Mouse (Mus musculus) frontal cortex, postnatal 25 days (tissue): Measurements from ENCODE around the gene Ralgapa2.

ENCODE experiments used
- DNase-seq, 2 experiments: peaks; one replicate each; pipeline ENCODE4 v3.0.0; 2022; ENCODE audit warnings: low spot score in 2 of 2

Ralgapa2 gene

DNA sequence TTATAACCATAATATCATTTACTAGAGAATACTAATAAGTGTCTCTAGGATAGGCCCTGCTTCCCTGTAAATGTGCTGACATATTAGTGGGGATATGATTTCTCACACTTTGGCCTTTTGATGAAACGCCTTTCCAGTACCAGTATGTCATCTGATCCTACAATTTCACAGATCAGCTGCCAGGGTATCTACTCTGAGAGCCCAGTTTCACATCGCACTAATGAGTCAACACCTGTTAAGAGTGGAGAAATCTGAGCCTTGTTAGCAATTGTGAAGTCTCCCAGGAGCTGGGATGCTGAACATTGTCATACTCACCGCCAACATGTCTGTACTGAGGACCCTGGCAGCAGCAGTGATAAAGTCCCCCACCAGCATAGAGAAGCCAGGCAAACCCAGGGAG is 151.1 kb downstream of the Ralgapa2 start:
- DNase-seq = no peak

DNA sequence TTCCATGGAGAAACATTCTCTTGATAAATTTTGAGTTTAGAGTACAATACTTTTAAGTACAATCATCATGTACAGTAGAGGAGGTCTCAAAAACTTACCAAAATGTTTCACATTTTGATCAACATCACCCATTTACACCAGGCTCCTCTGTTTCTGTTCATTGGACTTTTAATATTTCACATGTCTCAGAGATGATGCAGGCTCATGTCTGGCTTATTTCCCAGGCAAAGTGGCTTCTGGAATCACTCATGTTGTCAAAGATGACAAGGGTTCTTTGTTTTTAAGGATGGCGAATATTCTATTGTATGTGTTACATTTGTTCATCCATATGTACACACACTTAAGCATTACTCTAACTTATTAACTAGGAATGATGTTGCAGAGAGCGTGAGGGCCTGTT is 152.5 kb downstream of the Ralgapa2 start:
- DNase-seq = no peak

DNA sequence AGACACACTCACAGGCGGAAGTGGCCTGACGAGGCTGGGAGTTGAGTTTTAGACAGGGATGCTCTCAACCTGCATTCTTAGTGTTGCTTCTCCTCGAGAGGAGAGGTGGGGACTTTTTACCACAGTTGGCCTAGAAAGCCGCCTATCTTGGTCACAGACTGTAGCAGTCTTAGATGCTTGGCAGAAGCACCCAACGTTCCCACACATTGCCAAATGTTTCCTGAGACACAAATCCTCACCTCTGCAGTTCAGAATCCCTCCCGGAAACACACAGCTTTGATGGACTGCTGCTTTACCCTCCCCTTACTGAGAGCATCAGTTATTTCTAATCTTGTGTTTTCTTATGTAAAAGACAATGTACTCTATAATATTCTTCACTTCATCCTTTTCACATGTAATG is 155.6 kb downstream of the Ralgapa2 start:
- no peak for DNase-seq

DNA sequence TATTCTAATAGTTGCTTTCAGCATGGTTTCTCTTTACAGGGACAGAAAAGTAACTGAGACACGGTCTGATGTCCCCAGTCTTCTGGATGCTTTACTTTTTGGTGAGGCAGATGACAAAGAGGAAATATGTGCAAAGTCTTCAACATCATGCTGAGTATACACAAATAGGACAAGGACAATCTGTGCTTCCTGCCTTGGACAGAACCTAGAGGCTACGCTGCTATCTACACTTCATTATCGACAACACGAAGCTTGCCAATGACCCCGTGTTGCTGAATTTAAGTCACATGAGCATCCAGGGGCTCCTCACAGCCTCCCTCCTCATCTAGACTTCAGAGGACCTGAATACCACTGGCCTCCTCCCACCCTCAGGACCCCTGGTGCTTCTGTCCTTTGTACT is 161.9 kb downstream of the Ralgapa2 start:
- DNase-seq = no peak

DNA sequence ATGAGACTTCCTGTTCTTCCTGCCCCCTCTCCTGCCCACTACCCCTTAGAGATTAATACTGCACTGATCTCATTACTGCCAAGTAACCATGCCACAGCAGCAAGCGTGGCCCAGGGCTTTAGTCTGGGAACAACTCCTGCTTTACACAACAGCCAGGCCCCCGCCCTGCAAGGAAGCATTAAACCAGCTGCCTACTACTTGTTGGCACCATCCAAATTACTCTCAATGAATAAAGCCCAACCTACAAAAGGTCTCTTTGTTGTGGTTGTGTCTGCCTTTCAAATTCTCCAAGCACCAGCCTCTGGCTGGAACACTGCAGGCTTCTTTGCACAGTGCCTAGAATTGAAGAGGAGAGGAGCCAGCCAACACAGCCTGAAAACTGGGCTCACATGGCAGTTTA is 164.2 kb downstream of the Ralgapa2 start:
- no peak for DNase-seq

DNA sequence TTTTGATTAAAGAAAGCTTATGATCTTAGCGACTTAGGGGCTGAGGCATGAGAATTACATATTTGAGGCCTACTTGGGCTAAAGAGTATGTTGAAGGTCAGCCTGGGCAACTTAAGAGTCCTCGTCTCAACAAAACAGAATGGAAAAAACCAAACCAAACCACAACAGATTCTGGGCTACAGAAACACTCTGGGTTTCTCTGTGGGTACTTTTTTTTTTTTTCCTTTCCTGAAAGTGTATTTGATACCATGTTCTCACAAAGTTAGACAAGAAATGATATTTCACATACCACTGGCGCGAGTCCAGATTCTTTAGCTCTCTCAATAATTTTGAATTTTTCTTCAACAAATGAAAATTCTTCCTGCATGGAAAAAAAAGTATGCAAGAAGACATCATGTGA is 172.1 kb downstream of the Ralgapa2 start:
- DNase-seq = no peak

DNA sequence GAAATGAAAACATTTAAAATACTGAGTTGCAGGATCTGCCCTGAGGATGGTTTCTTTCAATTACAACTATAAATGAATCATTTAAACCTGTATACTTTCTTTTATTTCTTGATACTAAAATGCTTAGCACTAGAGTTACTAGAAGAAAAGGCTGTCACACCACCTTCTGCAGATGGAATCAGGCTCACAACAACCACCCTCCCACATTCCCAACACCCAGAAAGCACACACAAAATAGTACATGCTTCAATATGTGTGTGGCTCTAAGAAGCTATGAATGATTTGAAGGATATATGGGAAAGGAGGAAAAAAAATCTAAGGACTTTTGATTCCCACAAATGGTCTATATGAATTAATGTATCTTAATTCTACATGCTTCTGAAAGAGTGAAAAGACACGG is 174.6 kb downstream of the Ralgapa2 start:
- DNase-seq = no peak

DNA sequence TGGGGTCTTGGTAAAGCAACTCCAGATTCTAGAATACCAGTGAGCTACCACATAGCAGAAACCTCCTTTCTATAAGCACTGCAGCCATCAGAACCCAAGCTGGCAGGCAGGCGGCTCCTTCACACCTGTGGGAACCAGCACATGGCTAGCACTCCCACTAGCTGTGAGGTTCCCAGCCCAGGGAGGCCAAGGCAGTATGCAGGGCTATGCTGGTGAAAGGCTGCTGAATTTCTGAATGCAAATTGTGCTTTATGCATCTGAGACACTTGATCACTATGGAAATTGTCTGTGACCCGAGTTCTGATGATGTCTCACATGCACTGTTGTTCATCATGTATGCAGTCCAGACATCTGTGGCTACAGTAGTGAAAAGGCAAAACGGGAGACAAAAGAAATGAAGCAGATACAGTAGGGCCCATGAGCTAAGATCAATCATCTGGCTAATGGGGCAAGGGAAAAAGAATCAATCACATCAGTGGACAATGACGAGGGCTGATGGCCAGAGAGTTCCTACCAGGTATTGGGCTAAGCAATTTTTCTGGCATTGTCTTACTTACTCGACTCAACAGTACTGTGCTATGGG is 180.2 kb downstream of the Ralgapa2 start:
- no peak for DNase-seq

DNA sequence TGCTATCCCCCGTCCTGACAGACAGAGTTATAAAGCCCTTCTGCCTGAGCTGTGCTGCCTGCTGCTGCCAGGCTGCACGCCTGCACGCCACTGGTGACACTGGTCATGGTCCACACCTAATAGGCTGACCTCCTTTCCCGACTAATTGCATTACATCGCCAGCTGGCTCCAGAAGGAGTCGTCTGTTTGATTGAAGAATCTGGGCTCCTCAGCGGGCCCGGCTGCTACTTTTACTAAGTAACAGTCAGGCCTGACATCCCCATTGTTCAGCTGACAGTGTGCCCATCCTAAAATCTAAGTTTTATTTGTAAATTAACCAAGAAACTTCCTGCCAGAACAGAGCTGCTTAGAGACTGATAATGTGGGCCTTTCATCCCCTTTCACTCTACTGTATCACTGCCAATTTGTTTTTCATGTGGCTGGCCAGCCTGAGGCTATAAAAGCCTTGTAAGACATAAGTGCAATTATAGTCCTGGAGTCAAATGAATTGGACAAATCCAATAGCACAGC is 181.3 kb downstream of the Ralgapa2 start:
- DNase-seq = peak; percentile 15 to 29

DNA sequence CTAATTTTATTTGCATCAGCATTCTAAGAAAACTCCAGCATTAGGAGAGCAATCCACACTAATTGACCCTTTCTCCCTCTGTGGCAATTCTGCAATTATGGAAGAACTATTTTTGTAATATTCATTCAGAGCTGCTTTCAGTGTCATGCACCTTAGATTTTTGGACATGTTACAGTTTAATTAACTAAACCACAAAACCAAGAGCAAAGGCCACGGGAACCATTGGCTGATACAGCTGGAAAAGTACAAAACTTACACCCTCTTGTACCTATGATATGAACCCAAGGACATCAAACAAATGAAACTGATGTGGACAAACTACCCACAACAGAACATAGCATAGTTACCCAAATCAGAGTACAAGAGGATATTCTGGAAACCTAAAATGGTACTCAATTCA is 182.0 kb downstream of the Ralgapa2 start:
- DNase-seq = no peak

DNA sequence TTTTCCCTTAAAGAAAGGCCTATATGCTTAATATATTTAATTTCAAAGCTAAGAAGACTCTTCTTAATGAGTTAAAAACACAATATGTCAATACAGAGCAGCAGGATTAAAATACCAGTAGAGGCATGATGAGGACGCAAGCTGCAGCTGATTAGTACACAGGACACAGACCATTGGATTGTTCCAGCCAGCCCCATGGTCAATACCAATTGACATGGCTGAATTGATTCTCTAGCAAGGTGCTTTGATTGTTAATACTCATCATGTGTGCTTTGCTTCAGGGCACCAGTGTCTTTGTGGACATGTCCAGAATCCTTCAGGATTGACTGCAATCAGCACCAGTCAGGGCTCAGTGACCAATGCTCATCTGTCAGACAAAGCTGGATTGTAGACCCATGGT is 185.5 kb downstream of the Ralgapa2 start:
- no peak for DNase-seq

DNA sequence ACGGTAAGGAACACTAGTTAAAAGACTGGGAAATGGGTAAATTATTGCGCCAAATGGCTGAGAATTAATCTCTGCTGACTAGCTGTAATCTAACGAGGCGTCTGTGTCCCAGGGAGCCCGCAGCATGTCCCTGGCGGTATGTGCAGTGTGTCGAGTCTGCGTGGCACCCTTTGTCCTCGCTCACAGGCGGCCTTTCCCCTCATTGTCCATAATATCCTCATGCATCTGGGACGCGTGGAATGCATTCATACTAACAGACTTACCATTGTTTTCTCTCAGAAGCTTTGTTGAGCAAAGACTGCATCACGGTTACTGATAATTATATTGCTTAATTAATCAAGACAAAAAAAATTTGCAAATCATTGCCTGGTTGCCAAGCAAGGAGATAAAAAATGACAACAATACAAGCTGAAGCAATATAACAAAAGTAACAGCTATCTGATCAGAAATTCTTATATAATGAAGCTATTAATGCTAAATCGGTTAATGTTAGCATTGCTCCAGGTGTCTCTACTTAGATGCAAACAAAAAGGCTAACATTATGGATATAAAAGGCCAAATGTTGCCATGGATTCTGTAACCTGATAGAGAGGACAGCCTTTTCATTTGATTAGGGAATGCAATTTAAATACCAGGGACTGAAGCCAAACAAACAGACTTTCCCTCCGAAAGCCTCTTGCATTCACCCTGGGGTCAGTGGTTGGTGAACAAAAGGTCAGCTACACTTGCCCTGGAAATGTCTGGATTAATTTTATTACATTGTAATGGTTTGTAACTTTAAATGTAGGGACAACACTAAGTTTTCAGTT is 187.0 kb downstream of the Ralgapa2 start:
- DNase-seq = no peak

DNA sequence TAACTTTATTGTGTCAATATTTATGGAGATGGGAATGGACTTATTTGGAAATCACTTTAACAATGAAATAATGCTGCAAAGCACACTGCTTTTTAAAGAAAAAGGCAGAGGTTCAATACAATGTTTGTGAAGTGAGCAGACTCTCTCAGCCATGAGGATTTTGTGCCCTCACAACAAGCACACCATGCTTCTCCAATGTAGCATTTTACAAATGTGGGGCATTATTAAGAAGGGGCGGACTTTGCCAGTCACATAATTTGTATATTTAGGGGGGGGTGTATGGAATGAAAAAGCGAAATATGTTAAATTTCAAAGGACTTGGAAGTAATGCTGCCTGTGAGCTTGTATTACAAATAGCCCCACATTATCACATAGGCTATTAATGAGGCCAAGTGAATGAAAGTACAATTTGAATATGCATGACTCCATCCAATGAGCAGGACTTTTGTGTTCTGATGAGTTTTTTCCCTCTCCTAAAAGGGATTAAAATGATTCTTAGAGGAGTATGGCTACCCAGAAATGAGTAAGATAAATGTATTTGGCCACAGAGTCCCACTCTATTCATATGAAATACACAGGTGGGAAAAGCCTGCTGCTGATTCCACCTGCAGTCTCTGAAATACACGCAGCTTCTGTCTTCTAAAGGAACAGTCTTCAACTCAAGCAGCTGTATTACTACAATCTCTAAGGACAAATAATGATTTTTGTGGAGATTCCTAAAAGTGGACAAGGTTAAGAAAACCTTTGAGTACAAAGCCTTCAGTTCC is 187.8 kb downstream of the Ralgapa2 start:
- DNase-seq = no peak

DNA sequence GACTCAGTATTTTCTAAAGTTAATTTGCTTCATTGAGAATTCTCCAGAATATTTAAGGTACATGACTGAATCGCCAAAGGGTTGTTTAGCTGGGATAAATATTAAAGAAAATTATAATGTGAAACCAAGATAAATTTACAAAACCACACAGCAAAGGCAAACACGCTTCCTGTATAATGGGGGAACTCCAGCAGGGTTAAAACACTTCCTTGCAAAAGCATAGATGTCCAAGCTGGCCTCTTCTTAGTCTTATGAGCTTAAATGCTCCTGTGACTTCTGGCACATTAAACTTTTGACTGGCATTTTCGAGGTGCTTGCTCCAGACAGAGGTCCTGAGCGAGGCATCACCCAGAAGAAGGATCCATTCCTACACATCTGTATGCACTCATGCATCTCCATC is 188.6 kb downstream of the Ralgapa2 start:
- DNase-seq = no peak

DNA sequence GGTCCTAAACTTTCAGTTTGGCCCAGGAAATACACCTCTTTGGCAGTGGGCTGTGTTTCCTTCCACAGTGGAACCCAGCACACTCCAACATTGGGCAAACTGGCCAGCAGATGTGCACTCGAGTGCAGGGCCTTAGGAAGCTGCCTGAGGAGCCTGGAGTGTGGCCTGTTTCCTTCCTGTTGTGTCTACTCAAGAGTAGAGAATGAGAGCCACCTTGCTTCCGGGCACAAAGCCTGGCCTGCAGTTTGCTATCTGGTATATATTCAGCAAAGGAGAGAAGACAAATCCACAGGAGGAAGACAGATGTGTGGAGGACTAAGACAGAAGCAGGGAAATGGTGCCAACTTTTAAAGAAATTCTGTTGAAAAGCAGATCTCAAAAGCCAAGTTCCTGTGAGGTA is 189.4 kb downstream of the Ralgapa2 start:
- no peak for DNase-seq

DNA sequence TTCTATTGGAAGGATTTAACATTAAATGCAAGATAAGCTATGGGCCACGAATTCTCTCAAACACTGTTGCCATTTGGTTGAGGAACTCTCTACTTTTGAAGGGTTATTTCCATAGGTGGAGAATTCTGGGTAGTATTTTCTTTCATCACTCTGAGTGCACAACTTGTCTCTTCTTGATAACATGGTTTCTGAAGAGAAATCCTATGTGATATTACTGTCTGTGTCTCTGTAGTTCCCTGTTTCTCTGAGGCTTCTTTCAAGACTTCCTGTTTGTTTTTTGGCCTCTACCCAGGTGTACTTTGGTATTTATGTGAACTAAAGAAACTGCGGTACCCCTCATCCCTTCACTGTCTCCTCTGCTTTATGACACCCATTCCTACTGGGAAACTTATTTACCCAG is 190.1 kb downstream of the Ralgapa2 start:
- DNase-seq = no peak

DNA sequence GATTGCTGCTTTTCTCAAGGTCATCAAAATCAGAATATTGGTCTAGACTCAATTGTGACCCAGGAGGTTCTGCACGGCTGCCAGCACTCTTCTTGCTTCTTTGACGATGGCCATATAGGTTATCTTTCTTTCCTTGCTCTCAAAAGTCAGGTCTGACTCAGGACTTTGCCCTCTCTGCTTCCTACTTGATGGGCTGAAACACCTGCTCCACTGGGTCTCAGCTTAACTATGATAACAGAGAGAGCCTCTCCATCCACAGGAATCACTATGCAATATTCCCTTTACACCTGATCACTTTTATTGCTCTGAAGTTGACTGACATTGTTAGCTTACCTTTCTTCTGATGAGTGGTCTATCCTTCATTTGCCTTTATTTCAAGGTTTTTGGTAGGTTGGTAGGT is 191.5 kb downstream of the Ralgapa2 start:
- DNase-seq = no peak

DNA sequence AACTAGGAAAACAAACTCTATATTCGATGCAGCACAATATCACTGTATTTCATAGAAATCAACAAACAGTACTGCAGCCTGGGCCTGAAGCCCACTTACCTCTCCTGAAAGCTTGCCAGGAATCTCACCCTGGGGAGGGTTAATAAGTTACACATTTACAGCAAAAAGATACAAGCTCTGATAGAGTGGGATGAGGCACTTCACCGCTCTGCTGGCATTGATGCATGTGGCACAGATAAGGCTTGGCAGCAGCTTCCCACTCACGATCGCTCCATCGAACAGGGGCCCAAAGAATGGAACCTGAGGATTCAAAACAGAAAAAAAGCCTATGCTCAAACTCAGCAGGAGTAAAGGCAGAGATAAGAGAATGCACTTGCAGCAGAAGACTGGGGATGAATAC is 197.4 kb downstream of the Ralgapa2 start:
- DNase-seq = no peak

DNA sequence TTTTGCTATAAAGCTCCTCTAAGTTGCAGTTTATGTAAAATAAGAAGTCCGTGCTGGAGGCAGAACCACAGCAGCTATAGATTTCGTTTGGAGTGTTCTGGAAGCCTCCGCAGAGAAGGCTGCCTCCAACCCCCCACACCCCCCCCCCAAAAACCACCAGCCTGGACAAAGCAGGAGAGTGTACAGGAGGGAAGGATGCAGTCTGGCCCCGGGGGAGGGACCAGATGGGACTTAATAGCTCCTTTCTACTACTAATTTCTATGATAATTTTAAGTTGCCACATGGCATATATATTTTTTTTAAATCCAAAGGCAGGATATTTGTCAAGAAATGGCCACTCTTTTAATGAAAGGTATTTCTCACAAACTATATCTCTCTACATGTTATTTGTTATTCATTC is 198.3 kb downstream of the Ralgapa2 start:
- DNase-seq = no peak

DNA sequence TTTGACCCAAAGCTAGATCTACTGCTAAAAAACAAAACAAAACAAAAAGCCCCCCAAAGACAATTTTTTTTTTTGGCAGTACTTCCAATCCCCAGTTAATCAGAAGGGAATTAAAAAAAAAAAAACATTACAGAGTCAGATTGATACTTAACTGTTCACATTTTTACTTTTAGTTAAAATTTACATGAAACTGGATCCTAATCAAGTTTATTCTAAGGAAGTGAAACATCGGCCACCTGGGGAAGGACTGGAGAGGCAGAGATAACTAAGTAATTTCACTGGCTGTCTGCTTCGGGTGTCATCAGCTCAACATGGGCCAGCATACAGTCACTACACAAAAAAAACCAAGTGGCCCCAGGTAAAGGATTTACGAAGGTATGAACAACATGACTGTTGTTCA is 201.4 kb downstream of the Ralgapa2 start:
- no peak for DNase-seq

DNA sequence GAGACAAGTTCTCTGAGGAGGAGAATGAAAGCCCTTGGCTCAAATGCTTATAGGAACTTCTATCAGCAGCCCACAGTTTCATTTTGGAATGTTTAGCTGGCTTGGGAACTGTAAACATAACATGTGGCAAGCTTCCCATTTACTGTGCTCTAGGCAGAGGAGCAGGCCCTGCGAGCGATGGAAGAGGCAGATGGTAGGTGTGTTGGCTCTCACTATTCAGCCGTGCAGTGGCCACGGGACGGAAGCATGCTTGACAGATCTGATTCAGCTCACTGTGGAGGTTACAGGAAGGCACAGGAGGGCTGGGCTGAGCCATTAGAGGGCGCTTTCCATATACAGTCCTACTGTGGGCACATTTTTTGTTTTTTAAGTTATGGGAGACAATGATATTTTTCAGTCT is 201.9 kb downstream of the Ralgapa2 start:
- no peak for DNase-seq

DNA sequence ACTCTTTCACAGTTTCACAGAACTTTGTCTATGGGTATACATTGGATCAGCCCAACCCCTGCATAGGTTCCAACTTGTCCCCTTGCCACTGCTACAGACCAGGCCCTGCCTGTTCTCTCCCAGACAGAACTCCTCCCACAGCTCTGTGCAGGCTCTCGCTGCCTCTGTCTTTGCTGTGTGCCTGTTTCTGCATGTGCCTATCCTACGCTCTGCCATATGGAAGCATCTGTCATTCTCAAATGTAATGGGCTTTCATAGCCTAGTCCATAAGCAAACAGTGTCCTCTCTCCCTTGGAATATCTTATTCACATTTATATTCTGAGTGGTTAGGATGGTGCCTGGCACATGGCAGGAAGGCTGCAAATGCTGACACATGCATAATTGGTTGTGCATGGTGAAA is 202.7 kb downstream of the Ralgapa2 start:
- DNase-seq = no peak

DNA sequence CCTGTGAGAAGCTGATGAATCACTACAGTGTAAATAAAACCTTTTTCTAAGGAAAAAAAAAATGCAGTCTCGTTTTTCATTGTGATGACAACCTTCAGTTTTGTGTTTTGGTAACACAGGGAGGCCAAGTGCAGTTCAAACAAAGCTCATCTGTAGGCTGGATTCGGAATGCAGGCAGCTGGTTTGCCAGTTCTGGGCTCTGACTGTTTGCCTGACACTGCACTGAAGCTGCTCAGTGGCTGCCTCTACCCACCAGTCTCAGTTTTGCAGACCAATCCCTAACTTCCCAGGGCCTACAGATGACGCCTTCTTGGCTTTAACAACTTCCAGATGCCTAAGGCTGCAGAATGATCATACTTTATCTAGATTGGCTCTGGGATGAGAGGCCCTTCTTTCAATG is 205.1 kb downstream of the Ralgapa2 start:
- no peak for DNase-seq
